Mouse (Mus musculus) CH12.LX (cell line): ENCODE results near the gene Aldh4a1. TPM values are rescaled to one million over a fixed set of nuclear protein-coding genes. Genes with fewer than 3 reads are reported as not detected.

ENCODE experiments used
- DNase-seq: peaks from one replicate; pipeline ENCODE4 v3.0.0-alpha.2; 2013; ENCODE audit errors: extremely low read depth
- H3K27ac ChIP-seq: 2 replicates; pipeline ENCODE4 v1.5.1; 2012; ENCODE audit warnings: low read depth, mild to moderate bottlenecking, control low read depth, moderate library complexity; ENCODE audit not compliant: insufficient read depth
- H3K27me3 ChIP-seq: replicated peaks from 2 replicates; pipeline ENCODE3; 2012; ENCODE audit warnings: inconsistent platforms
- H3K36me3 ChIP-seq, 2 experiments: replicated peaks in 1 of 2; 2 replicates each; pipeline versions ENCODE3 to v1.6.1; 2012; ENCODE audit warnings: inconsistent platforms in 1 of 2, low read length in 1 of 2, mild to moderate bottlenecking in 1 of 2, mixed read lengths in 1 of 2, moderate library complexity in 1 of 2; ENCODE audit not compliant: control insufficient read depth in 1 of 2, insufficient read depth in 1 of 2
- H3K4me1 ChIP-seq, 2 experiments: 2 replicates each; pipeline ENCODE4 v1.6.1; 2012; ENCODE audit warnings: inconsistent platforms in 1 of 2, moderate library complexity in 1 of 2; ENCODE audit not compliant: insufficient read depth in 2 of 2, control insufficient read depth in 1 of 2
- H3K4me2 ChIP-seq: 2 replicates; pipeline ENCODE4 v1.6.1; 2012; ENCODE audit warnings: low read depth, mild to moderate bottlenecking, control low read depth; ENCODE audit not compliant: poor library complexity, insufficient read depth, severe bottlenecking
- H3K4me3 ChIP-seq, 3 experiments: fragments of 150-350 bp in 1 of 3; sonication (generic) in 1 of 3; replicated peaks in 1 of 3; 2 replicates each; pipeline versions ENCODE3 to v1.5.1; 2011 to 2012; ENCODE audit warnings: low read depth in 2 of 3, low read length in 2 of 3, mild to moderate bottlenecking in 2 of 3, moderate library complexity in 2 of 3, control low read depth in 1 of 3, improper control_type of control experiment in 1 of 3, inconsistent platforms in 1 of 3, mixed read lengths in 1 of 3; ENCODE audit not compliant: poor library complexity in 1 of 3
- H3K79me2 ChIP-seq: replicated peaks from 2 replicates; pipeline ENCODE4 v1.6.1; 2012; ENCODE audit warnings: mild to moderate bottlenecking, moderate library complexity; ENCODE audit not compliant: control insufficient read depth, poor library complexity, insufficient read depth, severe bottlenecking; ENCODE audit errors: extremely low read depth
- H3K9ac ChIP-seq: 2 replicates; pipeline ENCODE4 v1.6.1; 2012; ENCODE audit warnings: low read depth, mild to moderate bottlenecking, control low read depth, moderate library complexity; ENCODE audit not compliant: insufficient read depth
- H3K9me3 ChIP-seq: replicated peaks from 2 replicates; pipeline ENCODE3; 2012; ENCODE audit warnings: low read length, inconsistent platforms, mixed read lengths
- BHLHE40 ChIP-seq: IDR thresholded peaks from 2 replicates; pipeline ENCODE4 v1.6.1; 2011; ENCODE audit warnings: mild to moderate bottlenecking, low read depth, low read length, improper control_type of control experiment
- CHD2 ChIP-seq: IDR thresholded peaks from 2 replicates; pipeline ENCODE4 v1.6.1; 2011; ENCODE audit warnings: low read length, improper control_type of control experiment
- CTCF ChIP-seq, 2 experiments: IDR thresholded peaks in 1 of 2; conservative IDR thresholded peaks in 1 of 2; 2 replicates each; pipeline ENCODE4 v1.5.1; 2011 to 2012; ENCODE audit warnings: low read depth in 2 of 2, low read length in 2 of 2, improper control_type of control experiment in 1 of 2, inconsistent platforms in 1 of 2, mild to moderate bottlenecking in 1 of 2, moderate library complexity in 1 of 2
- EP300 ChIP-seq: IDR thresholded peaks from 2 replicates; pipeline ENCODE4 v1.6.1; 2011; ENCODE audit warnings: low read length, improper control_type of control experiment
- ETS1 ChIP-seq: conservative IDR thresholded peaks from 2 replicates; pipeline ENCODE4 v1.6.1; 2012; ENCODE audit warnings: low read depth, mild to moderate bottlenecking, inconsistent platforms, low read length, improper control_type of control experiment, moderate library complexity
- IRF4 ChIP-seq: IDR thresholded peaks from 2 replicates; pipeline ENCODE4 v1.6.1; 2014; ENCODE audit warnings: low read depth, mild to moderate bottlenecking, inconsistent platforms, low read length, improper control_type of control experiment
- KAT2A ChIP-seq: IDR thresholded peaks from 2 replicates; pipeline ENCODE4 v1.6.1; 2012; ENCODE audit warnings: low read length, improper control_type of control experiment, inconsistent platforms; ENCODE audit not compliant: insufficient replicate concordance
- MAFK ChIP-seq: IDR thresholded peaks from 2 replicates; pipeline ENCODE4 v1.6.1; 2011; ENCODE audit warnings: low read length, improper control_type of control experiment; ENCODE audit not compliant: insufficient replicate concordance
- MAZ ChIP-seq: IDR thresholded peaks from 2 replicates; pipeline ENCODE4 v1.6.1; 2012; ENCODE audit warnings: low read depth, mild to moderate bottlenecking, inconsistent platforms, low read length, improper control_type of control experiment, moderate library complexity
- MEF2A ChIP-seq: IDR thresholded peaks from 2 replicates; pipeline ENCODE4 v1.6.1; 2014; ENCODE audit warnings: low read depth, mild to moderate bottlenecking, inconsistent platforms, low read length, improper control_type of control experiment, borderline replicate concordance
- MYC ChIP-seq: IDR thresholded peaks from 2 replicates; pipeline ENCODE4 v1.6.1; 2011; ENCODE audit warnings: low read depth, mild to moderate bottlenecking, improper control_type of control experiment, low read length
- NRF1 ChIP-seq: IDR thresholded peaks from 2 replicates; pipeline ENCODE4 v1.6.1; 2014; ENCODE audit warnings: low read depth, mild to moderate bottlenecking, inconsistent platforms, low read length, improper control_type of control experiment, moderate library complexity
- RAD21 ChIP-seq: IDR thresholded peaks from 2 replicates; pipeline ENCODE4 v1.6.1; 2011; ENCODE audit warnings: low read depth, mild to moderate bottlenecking, low read length, improper control_type of control experiment, moderate library complexity
- SMC3 ChIP-seq: IDR thresholded peaks from 2 replicates; pipeline ENCODE4 v1.6.1; 2011; ENCODE audit warnings: low read depth, low read length, improper control_type of control experiment
- TBP ChIP-seq: conservative IDR thresholded peaks from 2 replicates; pipeline ENCODE4 v1.6.1; 2011; ENCODE audit warnings: low read depth, low read length, improper control_type of control experiment
- TCF12 ChIP-seq: IDR thresholded peaks from 2 replicates; pipeline ENCODE4 v1.6.1; 2014; ENCODE audit warnings: low read depth, mild to moderate bottlenecking, inconsistent platforms, low read length, improper control_type of control experiment
- ZNF384 ChIP-seq: IDR thresholded peaks from 2 replicates; pipeline ENCODE4 v1.6.1; 2012; ENCODE audit warnings: low read depth, low read length, improper control_type of control experiment, inconsistent platforms
- dilution Hi-C: fragments of 300-500 bp; cut with MboI; formaldehyde crosslinking; loops from 2 replicates; pipeline ENCODE4 v1.14.3; 2020; ENCODE audit warnings: low sequenced_read_pairs; ENCODE audit not compliant: extremely low pct_unique_long_range_greater_than_20kb, extremely low pct_ligation_motif_present
- in situ Hi-C: fragments of 300-500 bp; cut with MboI; formaldehyde crosslinking; loops from 3 replicates; pipeline ENCODE4 v1.14.3; 2019; ENCODE audit warnings: low sequenced_read_pairs, low pct_ligation_motif_present, low pct_unique_long_range_greater_than_20kb, mixed read lengths
- polyA plus RNA-seq: library from polyadenylated mRNA; unstranded; fragments of >175 nt; gene quantifications from 2 replicates; pipeline ENCODE4 v1.2.1, GENCODE M21; 2012; ENCODE audit warnings: low read depth; ENCODE audit not compliant: insufficient read length
- total RNA-seq, 2 experiments: library from RNA; depleted of rRNA; stranded (reverse); fragments of 300-350 nt in 1 of 2; fragments of >200 nt in 1 of 2; gene quantifications; 2 replicates each; pipeline ENCODE4 v1.2.3; 2012 to 2014

The Aldh4a1 gene
- total and polyA plus RNA-seq, 3 experiments: 6.5 to 18.0 (median 6.5) TPM

- Histone ChIP-seq H3K4me1 (peaks cover 8 to 16% of the 10 kb centered on the region in 2 experiments; a peak in 3 of 4 replicates), H3K79me2 (no peaks in the 10 kb centered on the region), H3K27ac (no peak overlapping the region), H3K9ac (no peak overlapping the region)
- DNase-seq: peak; percentile 28
- dilution Hi-C loops: no loop called here
- peak; percentile 31 for TF ChIP-seq RAD21
- TF ChIP-seq CTCF (conservative IDR thresholded peaks at IDR 0.05 in 1 of 2, IDR thresholded peaks at IDR 0.05 in 1 of 2; ENCODE audit: low read depth in 2 of 2, low read length in 2 of 2): peak in 1 of 2 experiments; percentile 55; a peak in 3 of 4 replicates
- TF ChIP-seq MYC: no peak
- peak; percentile 40 for TF ChIP-seq SMC3
- TF ChIP-seq ZNF384: no peak
- TF ChIP-seq, all 38 proteins: peak for 3
- in situ Hi-C loops: no loop called here
- peaks cover 3% of the 10 kb centered on the region for H3K9me3 ChIP-seq
- peaks cover 16% of the 10 kb centered on the region for H3K27me3 ChIP-seq
- H3K4me2 ChIP-seq: no peak overlapping the region
- H3K36me3 ChIP-seq: peaks cover 25 to 40% of the 10 kb centered on the region in 2 experiments
- H3K4me3 ChIP-seq: no peak overlapping the region
Measured at GRCm38 (mm10) chr4:139646916-139647315, 24.2 kb downstream of the Aldh4a1 start.

- Histone ChIP-seq H3K4me2 (no peak overlapping the region), H3K9ac (no peak overlapping the region), H3K4me1 (peaks cover 8 to 16% of the 10 kb centered on the region in 2 experiments; a peak in 3 of 4 replicates), H3K4me3 (no peak overlapping the region), H3K36me3 (peaks cover 9 to 14% of the 10 kb centered on the region in 2 experiments), H3K79me2 (no peaks in the 10 kb centered on the region), H3K27ac (no peak overlapping the region), H3K9me3 (peaks cover 3% of the 10 kb centered on the region), H3K27me3 (peaks cover 42% of the 10 kb centered on the region)
- dilution Hi-C loops (no loop called here), in situ Hi-C loops (no loop called here)
- no peak for DNase-seq
- TF ChIP-seq MEF2A (no peak), CHD2 (no peak), NRF1 (no peak), SMC3 (no peak), CTCF (conservative IDR thresholded peaks at IDR 0.05 in 1 of 2, IDR thresholded peaks at IDR 0.05 in 1 of 2; ENCODE audit: low read depth in 2 of 2, low read length in 2 of 2) (no peak), EP300 (no peak), MAZ (no peak)
Measured at GRCm38 (mm10) chr4:139650086-139650743, 27.5 kb downstream of the Aldh4a1 start.

- H3K79me2 ChIP-seq: no peaks in the 10 kb centered on the region
- H3K4me1 ChIP-seq: peaks cover 8 to 16% of the 10 kb centered on the region in 2 experiments; a peak in 3 of 4 replicates
- H3K27ac ChIP-seq: no peak overlapping the region
- H3K27me3 ChIP-seq: peaks cover 49% of the 10 kb centered on the region
- no peak overlapping the region for H3K4me3 ChIP-seq
- dilution Hi-C loops: no loop called here
- peaks cover 3% of the 10 kb centered on the region for H3K9me3 ChIP-seq
- in situ Hi-C loops: no loop called here
- peaks cover 9 to 13% of the 10 kb centered on the region in 2 experiments for H3K36me3 ChIP-seq
- DNase-seq: peak; percentile 44
- H3K9ac ChIP-seq: no peak overlapping the region
- no peak overlapping the region for H3K4me2 ChIP-seq
- TF ChIP-seq IRF4 (peak; percentile 50), MAFK (peak; percentile 90), BHLHE40 (peak; percentile 83), TCF12 (peak; percentile 71), TBP (no peak), EP300 (peak; percentile 39; the same call in 1 of the 2 replicates), ETS1 (0 out of 2 replicates have a peak, but pooled peaks have one; percentile 16), KAT2A (no peak)
Measured at GRCm38 (mm10) chr4:139650907-139651306, 28.2 kb downstream of the Aldh4a1 start.
